22 mouse cellular contexts compared by ENCODE assay signal in the genomic region with DNA sequence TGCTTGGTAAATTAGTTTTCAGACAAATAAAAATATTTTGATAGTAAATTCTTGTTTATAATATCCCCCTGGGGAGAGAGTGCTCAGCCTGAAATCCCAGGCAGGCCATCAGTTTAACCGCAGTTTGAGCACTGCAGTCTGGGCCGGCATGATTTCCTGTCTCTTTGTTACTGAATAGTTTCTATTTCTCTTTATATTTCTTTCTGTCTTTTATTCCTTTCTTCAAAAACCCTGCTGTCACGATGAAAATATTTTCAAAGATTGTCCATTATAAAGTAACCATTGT. TPM values are rescaled to one million over a fixed set of nuclear protein-coding genes. Genes with fewer than 3 reads are reported as not detected.
DNase-seq lines count a peak whose midpoint lies in the region; ATAC-seq and TF ChIP-seq lines count a peak whose summit lies in the region.
"Had no signal": no experiment of that assay in that cellular context is flagged by ENCODE, and none has a peak within 500 bp of the region (broad histone marks: within the 10 kb centered on the region; RNA-seq: fewer than 3 reads in every experiment).

No protein-coding gene starts in this region.

- H3K9ac ChIP-seq in kidney, embryonic 14.5 days (ENCODE audit: low read depth, low read length), result no peak overlapping the region
- H3K9ac ChIP-seq in forebrain, embryonic 16.5 days (replicated peaks; ENCODE audit: low read depth, low read length), result peak overlapping the region; percentile 43; the same call in 1 of the 2 replicates
- H3K9ac ChIP-seq in hindbrain, embryonic 16.5 days (ENCODE audit: low read depth, low read length), result peak overlapping the region; percentile 59
- peak overlapping the region; percentile 32 for H3K9ac ChIP-seq in midbrain, embryonic 16.5 days (ENCODE audit: low read depth, low read length)
- no peak overlapping the region for H3K9ac ChIP-seq in heart, adult 2 months (ENCODE audit: low read depth, low read length)
- H3K9ac ChIP-seq: liver, embryonic 12.5 days; lung, embryonic 15.5 days had no signal

- H3K36me3 ChIP-seq in kidney, embryonic 14.5 days (ENCODE audit: control insufficient read depth, insufficient read depth, low read length), result no peaks in the 10 kb centered on the region
- no peaks in the 10 kb centered on the region for H3K36me3 ChIP-seq in forebrain, embryonic 16.5 days (ENCODE audit: control insufficient read depth, insufficient read depth)
- no peaks in the 10 kb centered on the region for H3K36me3 ChIP-seq in hindbrain, embryonic 16.5 days (ENCODE audit: control insufficient read depth, insufficient read depth, low read length)
- no peaks in the 10 kb centered on the region for H3K36me3 ChIP-seq in midbrain, embryonic 16.5 days (ENCODE audit: control insufficient read depth, insufficient read depth, low read length)
- no peaks in the 10 kb centered on the region for H3K36me3 ChIP-seq in heart, adult 2 months (ENCODE audit: control insufficient read depth, insufficient read depth, low read length)
- H3K36me3 ChIP-seq: liver, embryonic 12.5 days; lung, embryonic 15.5 days had no signal

- peak overlapping the region; percentile 36 for H3K4me2 ChIP-seq in kidney, embryonic 14.5 days (replicated peaks; ENCODE audit: low read depth, low read length)
- peak overlapping the region; percentile 41 for H3K4me2 ChIP-seq in forebrain, embryonic 16.5 days (ENCODE audit: low read length)
- H3K4me2 ChIP-seq in hindbrain, embryonic 16.5 days (ENCODE audit: low read length), result peak overlapping the region; percentile 57
- peak overlapping the region; percentile 48 for H3K4me2 ChIP-seq in midbrain, embryonic 16.5 days (ENCODE audit: low read length)
- H3K4me2 ChIP-seq: liver, embryonic 12.5 days; lung, embryonic 15.5 days had no signal

- no peak for DNase-seq in kidney, adult 18-20 months
- no peak for DNase-seq in cerebellum, adult 18-20 months
- no peak for DNase-seq in gastrocnemius, adult 2 months
- no peak for DNase-seq in heart, adult 2 months
- DNase-seq: cerebellum, postnatal 36 days; gastrocnemius, postnatal 25 days; layer of hippocampus, postnatal 36 days; left cerebral cortex, postnatal 4 days; thymus, adult 2 months had no signal

- TF ChIP-seq EP300 in heart, adult 2 months (IDR thresholded peaks at IDR 0.05; ENCODE audit: insufficient read depth, low read depth, low read length), result no peak

- no peak overlapping the region for H3K27ac ChIP-seq in kidney, embryonic 14.5 days (ENCODE audit: low read depth, low read length)
- H3K27ac ChIP-seq in forebrain, embryonic 16.5 days (ENCODE audit: low read length), result no peak overlapping the region
- peak overlapping the region; percentile 64 for H3K27ac ChIP-seq in hindbrain, embryonic 16.5 days (ENCODE audit: low read depth, low read length)
- peak overlapping the region; percentile 75 for H3K27ac ChIP-seq in midbrain, embryonic 16.5 days (ENCODE audit: low read length)
- no peak overlapping the region for H3K27ac ChIP-seq in gastrocnemius, adult 2 months
- no peak overlapping the region for H3K27ac ChIP-seq in heart, adult 2 months
- H3K27ac ChIP-seq: liver, embryonic 12.5 days; lung, embryonic 15.5 days had no signal

- TF ChIP-seq CTCF in gastrocnemius, adult 2 months (IDR thresholded peaks at IDR 0.05), result no peak
- TF ChIP-seq CTCF in heart, adult 2 months (IDR thresholded peaks at IDR 0.05), result no peak

- no peaks in the 10 kb centered on the region for H3K79me2 ChIP-seq in heart, adult 2 months (replicated peaks; ENCODE audit: control insufficient read depth, insufficient read depth, low read length)

- no peak for ATAC-seq in kidney, embryonic 14.5 days (ENCODE audit: low FRiP score, low TSS enrichment)
- no peak; the same call in 1 of the 2 replicates for ATAC-seq in forebrain, embryonic 16.5 days
- ATAC-seq in hindbrain, embryonic 16.5 days, result no peak
- 0 out of 2 replicates have a peak, but pooled peaks have one; percentile 6 for ATAC-seq in midbrain, embryonic 16.5 days
- ATAC-seq: liver, embryonic 12.5 days; Patski had no signal

- H3K27me3 ChIP-seq in kidney, embryonic 14.5 days (ENCODE audit: control insufficient read depth, insufficient read depth, low read length), result no peaks in the 10 kb centered on the region
- H3K27me3 ChIP-seq in forebrain, embryonic 16.5 days (replicated peaks; ENCODE audit: control insufficient read depth, insufficient read depth, low read length), result no peaks in the 10 kb centered on the region
- H3K27me3 ChIP-seq in hindbrain, embryonic 16.5 days (replicated peaks; ENCODE audit: control insufficient read depth, insufficient read depth, low read length), result no peaks in the 10 kb centered on the region
- no peaks in the 10 kb centered on the region for H3K27me3 ChIP-seq in midbrain, embryonic 16.5 days (ENCODE audit: control insufficient read depth, insufficient read depth, low read depth, low read length)
- no peaks in the 10 kb centered on the region for H3K27me3 ChIP-seq in heart, adult 2 months (ENCODE audit: control insufficient read depth, insufficient read depth, low read length)
- H3K27me3 ChIP-seq: liver, embryonic 12.5 days; lung, embryonic 15.5 days; Patski had no signal

- no peak for TF ChIP-seq POLR2A in heart, adult 2 months (IDR thresholded peaks at IDR 0.05; ENCODE audit: insufficient read depth, low read depth, low read length)

- intact Hi-C loops in gastrocnemius, adult 2 months (cut with DNase I), result no loop called here
- intact Hi-C loops in heart, adult 2 months (cut with DNase I), result no loop called here

- no peaks in the 10 kb centered on the region for H3K9me3 ChIP-seq in kidney, embryonic 14.5 days (ENCODE audit: control insufficient read depth, low read length)
- no peaks in the 10 kb centered on the region for H3K9me3 ChIP-seq in forebrain, embryonic 16.5 days (ENCODE audit: control insufficient read depth, low read length)
- no peaks in the 10 kb centered on the region for H3K9me3 ChIP-seq in hindbrain, embryonic 16.5 days (ENCODE audit: control insufficient read depth, low read length)
- no peaks in the 10 kb centered on the region for H3K9me3 ChIP-seq in midbrain, embryonic 16.5 days (replicated peaks; ENCODE audit: control insufficient read depth, low read length, poor library complexity, severe bottlenecking)
- H3K9me3 ChIP-seq: liver, embryonic 12.5 days; lung, embryonic 15.5 days had no signal

- WGBS in kidney, embryonic 14.5 days, result 39% methylated on average over 3 of the region's 3 CpGs
- 32% methylated on average over 3 of the region's 3 CpGs for WGBS in forebrain, embryonic 16.5 days
- 22% methylated on average over 3 of the region's 3 CpGs for WGBS in hindbrain, embryonic 16.5 days
- 16% methylated on average over 3 of the region's 3 CpGs for WGBS in midbrain, embryonic 16.5 days
- WGBS in heart, adult 2 months, result 56% methylated on average over 3 of the region's 3 CpGs

- peaks cover 5% of the 10 kb centered on the region for H3K4me1 ChIP-seq in kidney, embryonic 14.5 days (ENCODE audit: control insufficient read depth, insufficient read depth, low read length)
- H3K4me1 ChIP-seq in forebrain, embryonic 16.5 days (replicated peaks; ENCODE audit: control insufficient read depth, insufficient read depth, low read length), result peaks cover 5% of the 10 kb centered on the region
- peaks cover 5% of the 10 kb centered on the region; the same call in 1 of the 2 replicates for H3K4me1 ChIP-seq in hindbrain, embryonic 16.5 days (ENCODE audit: control insufficient read depth, insufficient read depth, low read depth, low read length)
- H3K4me1 ChIP-seq in midbrain, embryonic 16.5 days (ENCODE audit: control insufficient read depth, insufficient read depth, low read length), result peaks cover 16% of the 10 kb centered on the region
- H3K4me1 ChIP-seq in heart, adult 2 months (ENCODE audit: control insufficient read depth, insufficient read depth, low read length), result no peaks in the 10 kb centered on the region; the same call in 1 of the 2 replicates
- H3K4me1 ChIP-seq: liver, embryonic 12.5 days; lung, embryonic 15.5 days had no signal

- H3K4me3 ChIP-seq in kidney, embryonic 14.5 days (ENCODE audit: low read length), result no peak overlapping the region
- no peak overlapping the region for H3K4me3 ChIP-seq in forebrain, embryonic 16.5 days (replicated peaks; ENCODE audit: low read length)
- H3K4me3 ChIP-seq in hindbrain, embryonic 16.5 days (ENCODE audit: low read length), result peak overlapping the region; percentile 27; the same call in 1 of the 2 replicates
- peak overlapping the region; percentile 24; the same call in 1 of the 2 replicates for H3K4me3 ChIP-seq in midbrain, embryonic 16.5 days (ENCODE audit: low read depth, low read length)
- H3K4me3 ChIP-seq in gastrocnemius, adult 2 months, result no peak overlapping the region
- no peak overlapping the region for H3K4me3 ChIP-seq in heart, adult 2 months
- H3K4me3 ChIP-seq: liver, embryonic 12.5 days; lung, embryonic 15.5 days; myocyte had no signal

RNA-seq across cellular contexts. Expression of a gene that starts 27.2 kb away (rescaled TPM):
- not detected in 2 replicates for polyA plus RNA-seq in kidney, embryonic 14.5 days (2014; fragmentation: Nextera tagmentation; extraction: Ambion mirVana)
- polyA plus RNA-seq in forebrain, embryonic 16.5 days (2015; fragmentation: Nextera tagmentation; extraction: Ambion mirVana), result not detected in 2 replicates
- polyA plus RNA-seq in hindbrain, embryonic 16.5 days (2015; fragmentation: Nextera tagmentation; extraction: Ambion mirVana), result not detected in 2 replicates
- polyA plus RNA-seq in midbrain, embryonic 16.5 days (2015; fragmentation: Nextera tagmentation; extraction: Ambion mirVana), result not detected in 2 replicates
- total RNA-seq in gastrocnemius, adult 2 months (2021), result not detected
- total RNA-seq in heart, adult 2 months (2021), result not detected
- polyA plus RNA-seq in heart, adult 2 months (2012; rRNA removed), result not detected in 2 replicates
- total RNA-seq: adrenal gland, postnatal 4 days; gastrocnemius, postnatal 25 days; hematopoietic stem cell, adult 5-6 weeks; layer of hippocampus, postnatal 36 days; left cerebral cortex, postnatal 4 days; megakaryocyte progenitor cell, adult 5-6 weeks had no signal
- polyA plus RNA-seq: embryonic facial prominence, embryonic 14.5 days; heart, embryonic 14.5 days; liver, embryonic 12.5 days; lung, embryonic 15.5 days; myocyte; Patski; thymus, adult 2 months had no signal

Comparison
In these comparisons a context has a peak if more than half of its experiments do, and no peak if none do; other contexts are left out.
1. H3K27ac ChIP-seq: peak in hindbrain, embryonic 16.5 days (single experiment) and midbrain, embryonic 16.5 days (single experiment); none in kidney, embryonic 14.5 days (single experiment), forebrain, embryonic 16.5 days (single experiment), gastrocnemius, adult 2 months (single experiment) and heart, adult 2 months (single experiment).
2. H3K4me3 ChIP-seq: peak in hindbrain, embryonic 16.5 days (single experiment) and midbrain, embryonic 16.5 days (single experiment); none in kidney, embryonic 14.5 days (single experiment), forebrain, embryonic 16.5 days (single experiment), gastrocnemius, adult 2 months (single experiment) and heart, adult 2 months (single experiment).
3. H3K9ac ChIP-seq: peak in forebrain, embryonic 16.5 days (single experiment), hindbrain, embryonic 16.5 days (single experiment) and midbrain, embryonic 16.5 days (single experiment); none in kidney, embryonic 14.5 days (single experiment) and heart, adult 2 months (single experiment).
4. Peak in every context shown above with its lines, with median percentiles within 50 percentile points of each other: H3K4me2 ChIP-seq.